Mouse (Mus musculus): ENCODE measurements at regions not wholly inside any gene's neighbourhood (a gene's known extent, or its start where the extent isn't known, plus 50 kb on each side); places are given as distances from the start of the nearest gene placed in this dataset.

- 26% methylated on average over 4 of the region's 4 CpGs for WGBS
- no peak for DNase-seq (ENCODE audit: low spot score)
Measured at GRCm38 (mm10) chr17:48616205-48616604, 161.5 kb downstream of the Unc5cl start.

GRCm38 (mm10) chr17:48620896-48621295 is 166.2 kb downstream of the Unc5cl start:
- Histone ChIP-seq H3K27me3 (ENCODE audit: low read depth, poor library complexity, severe bottlenecking) (no peaks in the 10 kb centered on the region), H3K9me3 (replicated peaks) (no peaks in the 10 kb centered on the region), H3K4me1 (no peaks in the 10 kb centered on the region), H3K4me3 (no peak overlapping the region), H3K27ac (no peak overlapping the region), H3K36me3 (no peaks in the 10 kb centered on the region)
- 68% methylated on average over 2 of the region's 2 CpGs for WGBS
- no peak for DNase-seq (ENCODE audit: low spot score)

More at GRCm38 (mm10) chr17:48616205-48616604, 161.5 kb downstream of the Unc5cl start:
- Histone ChIP-seq H3K9me3 (replicated peaks) (peaks cover 2% of the 10 kb centered on the region; the same call in 1 of the 2 replicates), H3K4me1 (0 out of 2 replicates have a peak, but pooled peaks cover 8% of the 10 kb centered on the region), H3K27me3 (ENCODE audit: low read depth, poor library complexity, severe bottlenecking) (no peaks in the 10 kb centered on the region), H3K27ac (no peak overlapping the region), H3K36me3 (no peaks in the 10 kb centered on the region), H3K4me3 (no peak overlapping the region)

GRCm38 (mm10) chr17:48621676-48622075 is 167.0 kb downstream of the Unc5cl start:
- WGBS, result 95% methylated on average over 11 of the region's 11 CpGs
- no peak for DNase-seq (ENCODE audit: low spot score)
- Histone ChIP-seq H3K27me3 (ENCODE audit: low read depth, poor library complexity, severe bottlenecking) (no peaks in the 10 kb centered on the region), H3K27ac (no peak overlapping the region), H3K4me1 (no peaks in the 10 kb centered on the region), H3K36me3 (no peaks in the 10 kb centered on the region), H3K4me3 (no peak overlapping the region), H3K9me3 (replicated peaks) (no peaks in the 10 kb centered on the region)

GRCm38 (mm10) chr17:48624937-48625336 is 170.2 kb downstream of the Unc5cl start:
- Histone ChIP-seq H3K27me3 (ENCODE audit: low read depth, poor library complexity, severe bottlenecking) (no peaks in the 10 kb centered on the region), H3K27ac (no peak overlapping the region), H3K4me3 (no peak overlapping the region), H3K36me3 (no peaks in the 10 kb centered on the region), H3K9me3 (replicated peaks) (no peaks in the 10 kb centered on the region), H3K4me1 (no peaks in the 10 kb centered on the region)
- whole genome bisulfite sequencing, result 92% methylated on average over 14 of the region's 14 CpGs
- no peak for DNase-seq (ENCODE audit: low spot score)

- DNase-seq (ENCODE audit: low spot score), result no peak
- Histone ChIP-seq H3K4me3 (no peak overlapping the region), H3K27me3 (ENCODE audit: low read depth, poor library complexity, severe bottlenecking) (no peaks in the 10 kb centered on the region), H3K4me1 (no peaks in the 10 kb centered on the region), H3K9me3 (replicated peaks) (no peaks in the 10 kb centered on the region), H3K27ac (no peak overlapping the region), H3K36me3 (no peaks in the 10 kb centered on the region)
- 92% methylated on average over 6 of the region's 6 CpGs for WGBS
Measured at GRCm38 (mm10) chr17:48625971-48626370, 171.3 kb downstream of the Unc5cl start.

GRCm38 (mm10) chr17:48639611-48640010 is 184.9 kb downstream of the Unc5cl start:
- H3K4me3 ChIP-seq, result no peak overlapping the region
- no peaks in the 10 kb centered on the region for H3K9me3 ChIP-seq (replicated peaks)
- no peak for DNase-seq (ENCODE audit: low spot score)
- H3K4me1 ChIP-seq, result no peaks in the 10 kb centered on the region
- no peak overlapping the region for H3K27ac ChIP-seq
- no peaks in the 10 kb centered on the region for H3K27me3 ChIP-seq (ENCODE audit: low read depth, poor library complexity, severe bottlenecking)
- no peaks in the 10 kb centered on the region for H3K36me3 ChIP-seq
- WGBS, result 93% methylated on average over 12 of the region's 12 CpGs

GRCm38 (mm10) chr17:48643533-48644019 is 188.9 kb downstream of the Unc5cl start:
- Histone ChIP-seq H3K4me3 (no peak overlapping the region), H3K36me3 (no peaks in the 10 kb centered on the region), H3K4me1 (peaks cover 3% of the 10 kb centered on the region; the same call in 1 of the 2 replicates), H3K27ac (no peak overlapping the region), H3K27me3 (ENCODE audit: low read depth, poor library complexity, severe bottlenecking) (no peaks in the 10 kb centered on the region), H3K9me3 (replicated peaks) (no peaks in the 10 kb centered on the region)
- WGBS, result 31% methylated on average over 5 of the region's 5 CpGs
- DNase-seq (ENCODE audit: low spot score), result no peak

- DNase-seq (ENCODE audit: low spot score), result no peak
- WGBS, result 96% methylated on average over 1 of the region's 1 CpGs
Measured at GRCm38 (mm10) chr17:48645056-48645455, 190.4 kb downstream of the Unc5cl start.

GRCm38 (mm10) chr17:48646626-48647195 is 192.0 kb downstream of the Unc5cl start:
- H3K36me3 ChIP-seq, result no peaks in the 10 kb centered on the region
- no peak overlapping the region for H3K27ac ChIP-seq
- WGBS, result 62% methylated on average over 11 of the region's 11 CpGs
- no peak overlapping the region; the same call in 1 of the 2 replicates for H3K4me3 ChIP-seq
- peaks cover 3% of the 10 kb centered on the region; the same call in 1 of the 2 replicates for H3K4me1 ChIP-seq
- no peaks in the 10 kb centered on the region for H3K9me3 ChIP-seq (replicated peaks)
- no peaks in the 10 kb centered on the region for H3K27me3 ChIP-seq (ENCODE audit: low read depth, poor library complexity, severe bottlenecking)
- no peak for DNase-seq (ENCODE audit: low spot score)

More at GRCm38 (mm10) chr17:48645056-48645455, 190.4 kb downstream of the Unc5cl start:
- Histone ChIP-seq H3K27ac (no peak overlapping the region), H3K4me3 (no peak overlapping the region), H3K27me3 (ENCODE audit: low read depth, poor library complexity, severe bottlenecking) (no peaks in the 10 kb centered on the region), H3K36me3 (no peaks in the 10 kb centered on the region), H3K9me3 (replicated peaks) (no peaks in the 10 kb centered on the region), H3K4me1 (peaks cover 3% of the 10 kb centered on the region; the same call in 1 of the 2 replicates)

- Histone ChIP-seq H3K4me3 (peak overlapping the region; percentile 35), H3K36me3 (no peaks in the 10 kb centered on the region), H3K9me3 (replicated peaks) (no peaks in the 10 kb centered on the region), H3K4me1 (peaks cover 3% of the 10 kb centered on the region; the same call in 1 of the 2 replicates), H3K27ac (peak overlapping the region; percentile 0; the same call in 1 of the 2 replicates), H3K27me3 (ENCODE audit: low read depth, poor library complexity, severe bottlenecking) (no peaks in the 10 kb centered on the region)
- peak; percentile 37 for DNase-seq (ENCODE audit: low spot score)
- 51% methylated on average over 14 of the region's 14 CpGs for WGBS
Measured at GRCm38 (mm10) chr17:48647431-48647830, 192.7 kb downstream of the Unc5cl start.

GRCm38 (mm10) chr17:48650556-48650955 is 195.9 kb downstream of the Unc5cl start:
- H3K9me3 ChIP-seq (replicated peaks), result no peaks in the 10 kb centered on the region
- no peaks in the 10 kb centered on the region for H3K27me3 ChIP-seq (ENCODE audit: low read depth, poor library complexity, severe bottlenecking)
- no peak for DNase-seq (ENCODE audit: low spot score)
- H3K27ac ChIP-seq, result no peak overlapping the region
- H3K4me3 ChIP-seq, result no peak overlapping the region
- 94% methylated on average over 13 of the region's 13 CpGs for WGBS
- no peaks in the 10 kb centered on the region for H3K36me3 ChIP-seq
- H3K4me1 ChIP-seq, result peaks cover 3% of the 10 kb centered on the region; the same call in 1 of the 2 replicates

GRCm38 (mm10) chr17:48672749-48673148 is 218.0 kb downstream of the Unc5cl start:
- H3K27me3 ChIP-seq (ENCODE audit: low read depth, poor library complexity, severe bottlenecking), result no peaks in the 10 kb centered on the region
- no peaks in the 10 kb centered on the region for H3K36me3 ChIP-seq
- DNase-seq (ENCODE audit: low spot score), result no peak
- no peaks in the 10 kb centered on the region for H3K9me3 ChIP-seq (replicated peaks)
- WGBS, result 87% methylated on average over 3 of the region's 3 CpGs
- H3K4me3 ChIP-seq, result no peak overlapping the region
- no peaks in the 10 kb centered on the region for H3K4me1 ChIP-seq
- H3K27ac ChIP-seq, result no peak overlapping the region

- Histone ChIP-seq H3K36me3 (no peaks in the 10 kb centered on the region), H3K9me3 (replicated peaks) (no peaks in the 10 kb centered on the region), H3K27ac (no peak overlapping the region), H3K27me3 (ENCODE audit: low read depth, poor library complexity, severe bottlenecking) (no peaks in the 10 kb centered on the region), H3K4me3 (no peak overlapping the region), H3K4me1 (no peaks in the 10 kb centered on the region)
- WGBS, result 79% methylated on average over 12 of the region's 12 CpGs
- DNase-seq (ENCODE audit: low spot score), result no peak
Measured at GRCm38 (mm10) chr17:48678216-48678832, 223.6 kb downstream of the Unc5cl start.
